Mouse (Mus musculus) neutrophil, adult 59 days (primary cell): ENCODE measurements around the gene Rab3c. TPM values are rescaled to one million over a fixed set of nuclear protein-coding genes. Genes with fewer than 3 reads are reported as not detected.

Experiments used
- total RNA-seq, 2 experiments: library from RNA; stranded (reverse); gene quantifications; 1 replicate in 1 of 2; 2 replicates in 1 of 2; pipeline ENCODE4 v1.2.4; 2023

The Rab3c gene
- not detected for total RNA-seq

DNA sequence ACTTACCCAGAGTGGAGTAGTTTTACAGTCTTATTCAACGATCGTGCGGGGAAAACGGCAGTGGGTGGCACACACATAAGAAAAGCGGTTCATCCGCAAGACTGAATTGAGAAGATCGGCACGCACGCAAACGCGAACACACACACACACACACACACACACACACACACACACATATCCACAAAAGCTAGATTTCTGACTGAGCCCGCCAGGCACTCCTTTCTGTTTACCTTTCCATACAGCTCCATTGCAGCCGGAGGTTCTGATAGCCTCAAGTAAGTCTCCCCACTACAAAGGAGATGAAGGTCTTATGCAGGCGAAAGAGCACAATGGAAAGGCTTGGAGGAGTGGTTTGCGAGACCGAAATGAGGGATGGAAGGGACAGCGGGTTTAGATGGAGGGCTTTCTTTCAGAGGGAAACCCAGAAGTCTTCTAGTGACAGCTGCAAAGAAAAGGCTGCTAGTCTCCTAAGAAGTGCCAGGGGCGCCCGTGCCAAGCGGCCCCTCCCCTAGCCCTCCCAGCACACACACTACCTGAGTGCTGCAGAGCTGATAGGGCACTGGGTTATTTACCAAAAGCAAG, at the start of gene Rab3c:
Rab3c (minus strand) TSS at position 434 of the 582 bp plus-strand sequence.

Other genes with a start within 250 kb of the Rab3c start
- 10 to 100 TPM; 78.1 to 84.1 TPM for gene Gapt, start 76.2 kb upstream of the Rab3c start, total RNA-seq
- gene Plk2, start 114.0 kb upstream of the Rab3c start, total RNA-seq = 10 to 100 TPM; 26.4 to 35.9 TPM